Mouse (Mus musculus) left cerebral cortex, postnatal 14 days (tissue): ENCODE data around the gene Fxyd6. TPM values are rescaled to one million over a fixed set of nuclear protein-coding genes. Genes with fewer than 3 reads are reported as not detected.

Source experiments
- DNase-seq, 2 experiments: peaks; one replicate each; pipeline ENCODE4 v3.0.0; 2021 to 2022; ENCODE audit warnings: low spot score in 2 of 2, mixed read lengths in 1 of 2
- intact Hi-C: fragments of 180-260 bp; cut with DNase I; formaldehyde crosslinking; loops from one replicate; pipeline ENCODE4 v1.15.1; 2025
- total RNA-seq, 2 experiments: library from RNA; stranded (reverse); gene quantifications; 2 replicates each; pipeline ENCODE4 v1.2.3; 2021

The Fxyd6 gene
- total RNA-seq, 2 experiments from 2014 or later = 158 to 184 TPM

DNA sequence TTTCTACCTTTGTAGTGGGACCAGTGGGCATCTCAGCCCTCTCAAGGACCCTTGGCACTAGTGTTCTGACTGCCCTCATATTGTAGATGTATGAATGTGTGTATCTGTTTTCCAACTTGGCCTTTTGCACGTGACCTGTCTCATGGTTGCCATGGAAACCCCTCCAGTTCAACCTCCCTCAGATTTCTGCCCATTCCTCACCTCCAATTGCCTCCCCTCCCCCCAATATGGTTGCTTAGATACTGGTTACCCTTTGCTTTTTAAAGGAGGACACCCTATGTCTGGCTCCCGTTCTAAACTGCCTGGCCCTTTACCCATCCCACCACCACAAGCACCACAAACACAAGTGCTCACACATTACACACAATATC is 1.3 kb downstream of the Fxyd6 start:
- DNase-seq = peak; percentile 19 to 55
- intact Hi-C loops = no loop called here

GRCm38 (mm10) chr9:45373896-45374295 is 3.9 kb downstream of the Fxyd6 start:
- no peak for DNase-seq

GRCm38 (mm10) chr9:45374988-45375502 is 5.1 kb downstream of the Fxyd6 start:
- no peak for DNase-seq
- intact Hi-C loops = no loop called here

More at GRCm38 (mm10) chr9:45373896-45374295, 3.9 kb downstream of the Fxyd6 start:
- intact Hi-C loops = no loop called here

GRCm38 (mm10) chr9:45376427-45376826 is 6.4 kb downstream of the Fxyd6 start:
- intact Hi-C loops = no loop called here
- no peak for DNase-seq

GRCm38 (mm10) chr9:45376883-45377282 is 6.9 kb downstream of the Fxyd6 start:
- no peak for DNase-seq
- intact Hi-C loops = no loop called here

- intact Hi-C loops = no loop called here
Observed at GRCm38 (mm10) chr9:45380411-45381251, 10.6 kb downstream of the Fxyd6 start.

DNA sequence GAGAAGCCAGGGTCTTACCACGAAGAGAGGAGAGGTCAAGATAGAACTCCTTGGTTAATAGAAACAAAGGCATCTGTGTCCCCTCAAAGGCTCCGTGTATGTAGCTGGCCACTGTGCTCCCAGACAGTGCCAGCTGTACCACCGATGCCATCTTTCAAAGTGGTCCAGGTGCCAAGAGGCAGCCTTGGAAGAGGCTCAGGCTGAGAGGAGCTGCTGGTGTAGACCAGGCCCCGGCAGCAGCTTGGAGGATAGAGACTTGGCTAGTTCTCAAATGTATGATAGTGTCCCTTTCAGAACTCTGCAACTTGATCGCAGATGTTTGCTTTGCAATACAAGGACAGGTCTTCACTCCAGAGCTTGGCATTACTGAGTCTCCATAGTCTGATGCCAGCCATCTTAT is 12.4 kb downstream of the Fxyd6 start:
- intact Hi-C loops = no loop called here
- peak; percentile 17 to 54 for DNase-seq

More at GRCm38 (mm10) chr9:45380411-45381251, 10.6 kb downstream of the Fxyd6 start:
- peak in 1 of 2 experiments; percentile 22 for DNase-seq

DNA sequence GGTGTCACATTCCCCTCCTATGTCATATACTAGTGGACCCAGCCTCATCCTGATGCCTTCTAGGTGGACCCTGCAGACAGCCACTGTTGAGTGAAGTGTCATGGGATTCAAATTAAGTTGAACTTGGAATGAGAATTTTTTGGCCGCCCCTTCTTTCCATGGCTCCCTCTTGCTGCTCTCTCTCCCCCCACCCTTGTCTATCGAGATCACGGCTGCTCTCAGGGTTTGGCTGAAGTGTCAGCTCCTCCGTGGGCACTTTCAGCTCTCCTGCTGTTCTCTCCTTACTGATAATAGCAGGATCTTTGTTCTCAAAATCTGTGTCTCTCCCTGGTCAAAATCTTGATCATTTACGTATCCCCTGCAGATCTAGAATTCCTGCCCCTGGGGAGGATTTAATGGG is 12.8 kb downstream of the Fxyd6 start:
- DNase-seq = no peak
- intact Hi-C loops = no loop called here

DNA sequence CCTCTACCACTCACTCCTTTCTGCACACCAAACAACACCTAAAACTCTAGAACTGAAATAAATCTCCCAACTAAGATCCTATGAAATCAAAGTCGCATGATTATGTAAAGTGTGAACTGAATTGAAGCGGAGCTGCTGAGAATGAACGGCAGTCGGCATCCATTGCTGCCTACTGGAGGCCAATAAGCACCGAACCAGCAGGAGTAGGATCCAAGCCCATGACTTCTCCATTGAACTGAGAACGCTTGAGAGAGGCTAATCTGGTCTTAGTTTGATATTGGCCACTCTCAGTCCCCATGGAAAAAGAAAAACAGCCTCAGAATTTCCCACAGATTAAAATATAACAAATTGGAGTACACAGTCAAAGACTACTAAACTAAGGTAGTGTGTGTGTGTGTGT is 13.9 kb downstream of the Fxyd6 start:
- no peak for DNase-seq
- intact Hi-C loops = no loop called here

GRCm38 (mm10) chr9:45386698-45387097 is 16.7 kb downstream of the Fxyd6 start:
- intact Hi-C loops = loop anchor here (5.0 kb wide), 1 partner anchor 164 kb away; no protein-coding TSS in a partner anchor
- DNase-seq = no peak

DNA sequence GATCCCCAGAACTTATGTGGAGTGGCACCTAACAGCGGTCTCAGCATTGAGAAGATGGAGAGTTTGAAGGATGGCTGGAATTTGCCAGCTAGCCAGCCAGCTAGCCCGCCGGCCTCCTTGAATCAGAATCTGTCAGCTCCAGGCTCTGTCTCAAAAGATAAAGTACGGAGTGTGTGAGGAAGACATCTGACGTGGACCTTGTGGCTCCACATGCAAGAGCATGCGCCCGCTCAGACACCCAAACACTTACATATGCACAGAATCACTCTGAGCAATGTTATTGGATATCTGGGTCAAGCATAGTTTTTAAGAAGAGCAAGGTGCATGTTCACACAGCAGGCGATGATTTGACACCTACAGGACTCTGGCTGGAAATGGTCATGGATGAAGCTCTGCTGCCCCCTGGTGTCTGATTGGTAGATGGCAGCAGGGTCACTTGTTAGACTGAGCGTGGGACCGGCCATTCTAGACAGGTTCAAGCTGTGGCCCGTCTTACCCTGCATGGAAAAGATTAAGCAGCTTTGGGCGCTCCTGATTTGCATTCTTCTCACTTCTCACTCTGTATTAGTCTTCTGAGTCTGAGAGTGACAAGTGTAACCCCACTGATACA is 18.5 kb downstream of the Fxyd6 start:
- peak; percentile 89 to 91 for DNase-seq
- intact Hi-C loops = loop anchor here (1.0 to 5.0 kb wide), 3 partner anchors 43 to 166 kb away; no protein-coding TSS in a partner anchor

DNA sequence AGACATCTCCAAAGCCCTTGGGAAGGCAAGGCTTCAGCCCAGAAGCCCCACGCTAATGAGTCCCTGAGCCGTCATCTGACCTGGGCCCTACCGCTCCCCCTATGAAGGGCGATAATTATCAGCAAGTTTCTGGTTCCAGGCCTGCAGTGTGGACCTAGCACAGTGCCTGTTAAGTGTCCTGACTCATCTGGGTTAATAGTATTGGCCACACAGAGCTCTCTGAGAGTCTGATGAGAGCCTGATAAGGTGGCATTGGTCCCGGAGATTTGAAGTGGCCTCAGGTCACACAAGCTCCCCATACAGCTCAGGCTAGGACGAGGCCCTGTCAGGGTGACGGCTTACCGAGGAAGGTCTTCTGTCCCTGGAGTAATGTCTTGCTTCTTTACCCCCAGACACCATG is 19.6 kb downstream of the Fxyd6 start:
- intact Hi-C loops = loop anchor here (5.0 kb wide), 1 partner anchor 167 kb away; no protein-coding TSS in a partner anchor
- DNase-seq = no peak

DNA sequence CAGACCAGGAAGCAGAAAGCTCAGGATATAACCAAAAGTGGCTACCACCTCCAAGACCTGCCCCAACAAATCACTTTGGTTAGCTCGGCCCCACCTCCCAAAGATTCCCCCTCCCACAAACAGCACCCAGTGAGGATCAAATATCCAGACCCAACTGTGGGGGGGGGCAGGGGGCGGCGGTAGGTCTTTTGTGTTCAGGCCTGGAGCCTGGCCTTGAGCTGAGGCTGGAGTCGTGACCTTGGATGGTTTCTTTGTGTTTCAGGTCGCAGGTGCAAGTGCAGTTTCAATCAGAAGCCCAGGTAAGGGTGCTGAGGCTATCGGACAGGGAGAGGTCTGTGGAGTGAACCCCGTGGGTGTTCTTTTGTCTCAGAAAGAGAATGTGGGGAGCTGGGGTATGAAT is 21.3 kb downstream of the Fxyd6 start:
- no peak for DNase-seq
- intact Hi-C loops = no loop called here

GRCm38 (mm10) chr9:45395218-45395617 is 25.2 kb downstream of the Fxyd6 start:
- intact Hi-C loops = no loop called here
- DNase-seq = no peak

- intact Hi-C loops = no loop called here
- no peak for DNase-seq
Observed at GRCm38 (mm10) chr9:45395796-45396195, 25.8 kb downstream of the Fxyd6 start.

DNA sequence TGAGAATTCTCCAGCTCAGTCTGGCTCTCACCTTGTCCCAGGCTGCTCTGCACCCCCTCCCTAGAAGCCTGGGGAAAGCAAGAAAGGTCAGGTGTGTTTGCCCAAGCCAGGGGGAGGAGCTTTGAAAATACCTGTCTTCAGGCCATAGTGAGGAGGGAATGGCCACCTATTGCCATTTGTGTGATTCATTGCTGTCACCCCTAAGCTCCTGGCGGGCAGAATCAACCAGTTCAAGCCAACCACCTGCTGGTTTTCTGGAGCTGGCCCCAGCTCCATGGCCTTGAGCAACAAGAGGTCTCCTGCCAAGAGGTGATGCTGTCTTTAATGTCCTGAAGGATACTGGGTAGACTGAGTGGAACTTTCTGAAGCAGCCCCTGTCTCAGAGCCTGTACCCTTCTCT is 28.4 kb downstream of the Fxyd6 start:
- intact Hi-C loops = no loop called here

DNA sequence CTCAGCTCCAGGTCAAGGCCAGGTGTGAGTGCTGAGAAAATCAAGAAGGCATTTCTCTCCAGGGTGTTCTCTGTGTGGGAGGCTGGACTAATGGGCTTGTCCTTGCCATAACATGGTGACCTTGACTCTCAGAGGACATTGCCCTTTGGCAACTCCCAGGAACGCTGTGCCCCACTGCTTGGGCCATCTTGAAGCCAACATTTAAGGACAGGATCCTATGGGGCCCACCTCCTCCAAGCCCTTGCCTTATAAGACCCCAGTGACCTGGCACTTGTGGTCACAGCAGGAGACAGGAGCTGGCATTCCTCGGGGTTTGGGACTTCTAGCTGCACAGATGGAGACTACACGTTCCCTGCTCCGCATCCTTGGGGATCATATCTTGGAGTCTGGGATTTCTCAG is 29.4 kb downstream of the Fxyd6 start, which contains the start of gene Fxyd2:
Fxyd2 (plus strand) TSS at position 236 of the 400 bp plus-strand sequence.
- DNase-seq = no peak
- intact Hi-C loops = no loop called here

More for the DNA sequence above, 28.4 kb downstream of the Fxyd6 start:
- no peak for DNase-seq

DNA sequence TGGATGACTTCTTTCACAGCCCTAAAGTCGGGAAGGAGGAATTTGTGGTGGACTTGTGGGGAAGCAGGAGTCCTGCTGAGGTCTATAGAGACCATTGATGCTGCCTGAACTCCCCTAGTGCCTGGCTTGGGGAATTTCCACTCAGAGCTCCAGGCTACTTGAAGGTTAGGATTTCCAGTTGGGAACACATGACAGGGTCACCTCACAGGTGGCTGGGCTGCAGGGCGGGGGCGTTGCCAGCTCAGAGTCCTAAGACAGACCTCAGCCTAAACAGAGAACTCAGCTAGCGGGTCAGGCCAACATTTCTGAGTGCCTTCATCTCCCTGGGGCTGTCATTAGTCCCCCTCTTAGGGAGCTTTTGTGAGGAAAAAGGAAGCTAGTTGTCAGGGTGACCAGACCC is 31.9 kb downstream of the Fxyd6 start:
- intact Hi-C loops = no loop called here
- DNase-seq = no peak

DNA sequence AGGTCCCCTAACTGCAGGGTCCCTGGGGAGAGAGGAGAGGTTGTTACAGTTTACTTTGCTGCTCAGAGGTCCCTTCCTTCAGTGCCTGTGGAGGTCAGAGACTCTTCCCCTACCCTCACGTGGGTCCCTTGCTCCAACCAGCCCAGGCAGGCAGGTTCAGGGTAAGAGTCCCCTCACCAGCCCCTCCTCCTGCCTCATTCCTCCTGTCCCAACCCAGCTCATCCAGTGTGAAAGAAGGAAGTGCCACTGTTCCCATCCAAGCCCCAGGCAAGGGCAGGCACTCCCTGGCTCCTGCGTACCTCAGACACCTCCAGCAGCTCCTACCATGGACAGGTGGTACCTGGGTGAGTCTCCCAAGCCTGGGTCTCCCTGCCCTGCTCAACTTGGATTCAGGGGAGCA is 33.0 kb downstream of the Fxyd6 start:
- no peak for DNase-seq
- intact Hi-C loops = no loop called here

- DNase-seq = no peak
- intact Hi-C loops = loop anchor here (5.0 kb wide), 2 partner anchors 103 to 183 kb away; no protein-coding TSS in a partner anchor
Observed at GRCm38 (mm10) chr9:45405694-45406093, 35.7 kb downstream of the Fxyd6 start.
